Mouse (Mus musculus): ENCODE measurements around the gene Kcnk3. TPM values are rescaled to one million over a fixed set of nuclear protein-coding genes. Genes with fewer than 3 reads are reported as not detected.

The Kcnk3 gene
- polyA plus RNA-seq, 1 experiment from 2014 or later: 35.7 TPM

DNA sequence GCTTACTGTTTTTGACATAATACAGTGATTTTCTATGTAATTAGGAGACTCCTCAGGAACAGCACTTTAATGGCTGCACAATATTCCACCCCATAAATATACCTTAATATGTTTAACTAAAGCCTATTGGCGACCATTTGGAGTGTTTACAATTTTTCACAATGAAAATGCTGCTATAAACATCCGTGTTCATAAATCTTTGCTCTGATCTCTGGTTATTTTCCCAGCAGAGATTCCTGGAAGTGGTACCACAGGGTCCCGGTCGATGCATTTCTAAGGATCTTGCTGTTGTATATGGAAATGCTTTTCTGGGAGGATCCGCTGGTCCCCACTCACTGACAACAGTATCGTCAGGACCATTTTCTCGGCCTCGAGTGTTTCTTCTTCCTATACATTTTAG lies 25.3 kb downstream of the Kcnk3 start:
- DNase-seq (ENCODE audit: low spot score): no peak
- Histone ChIP-seq H3K9ac (replicated peaks; ENCODE audit: low read depth) (no peak overlapping the region), H3K36me3 (ENCODE audit: insufficient read depth, low read length) (no peaks in the 10 kb centered on the region), H3K4me2 (replicated peaks; ENCODE audit: low read depth, low read length) (no peak overlapping the region), H3K27ac (ENCODE audit: low read length) (no peak overlapping the region), H3K4me1 (ENCODE audit: insufficient read depth, low read depth, low read length) (peaks cover 30% of the 10 kb centered on the region), H3K9me3 (ENCODE audit: low read length) (no peaks in the 10 kb centered on the region), H3K4me3 (ENCODE audit: low read depth, low read length) (no peak overlapping the region), H3K27me3 (replicated peaks; ENCODE audit: insufficient read depth, low read length) (no peaks in the 10 kb centered on the region)
- TF ChIP-seq CTCF (IDR thresholded peaks at IDR 0.05): no peak
- no peak for TF ChIP-seq EP300 (IDR thresholded peaks at IDR 0.05)
- no peak for ATAC-seq
- 50% methylated on average over 8 of the region's 8 CpGs for WGBS

DNA sequence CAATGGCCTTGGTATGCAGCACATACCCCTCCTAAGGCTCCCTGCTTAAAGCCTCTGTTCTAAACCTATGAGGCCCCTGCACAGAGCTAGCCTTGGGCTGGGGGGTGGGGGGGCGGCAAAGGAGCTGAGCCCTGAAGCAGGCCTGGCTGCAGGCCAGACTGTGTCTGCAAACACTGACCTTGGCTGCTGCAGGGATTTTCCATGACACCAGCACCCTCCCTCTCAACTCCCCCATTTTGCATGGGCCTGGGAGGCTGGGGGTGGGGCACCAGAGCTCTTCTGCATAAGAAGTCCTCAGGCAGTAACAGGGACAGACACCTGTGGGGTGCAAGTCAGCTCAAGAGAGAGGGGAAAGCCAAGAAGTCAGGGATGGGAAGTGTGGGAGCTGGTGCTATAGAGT lies 26.3 kb downstream of the Kcnk3 start:
- ATAC-seq: peak; percentile 72
- peaks cover 30% of the 10 kb centered on the region for H3K4me1 ChIP-seq (ENCODE audit: insufficient read depth, low read depth, low read length)
- H3K4me2 ChIP-seq (replicated peaks; ENCODE audit: low read depth, low read length): no peak overlapping the region
- WGBS: 0% methylated on average over 1 of the region's 1 CpGs
- no peaks in the 10 kb centered on the region for H3K27me3 ChIP-seq (replicated peaks; ENCODE audit: insufficient read depth, low read length)
- H3K9me3 ChIP-seq (ENCODE audit: low read length): no peaks in the 10 kb centered on the region
- DNase-seq (ENCODE audit: low spot score): peak; percentile 80
- H3K27ac ChIP-seq (ENCODE audit: low read length): no peak overlapping the region
- H3K36me3 ChIP-seq (ENCODE audit: insufficient read depth, low read length): no peaks in the 10 kb centered on the region
- TF ChIP-seq EP300 (IDR thresholded peaks at IDR 0.05) (no peak; the same call in 1 of the 2 replicates), CTCF (IDR thresholded peaks at IDR 0.05) (no peak)
- no peak overlapping the region for H3K4me3 ChIP-seq (ENCODE audit: low read depth, low read length)
- no peak overlapping the region for H3K9ac ChIP-seq (replicated peaks; ENCODE audit: low read depth)

GRCm38 (mm10) chr5:30615416-30615815 lies 27.4 kb downstream of the Kcnk3 start:
- Histone ChIP-seq H3K27me3 (replicated peaks; ENCODE audit: insufficient read depth, low read length) (no peaks in the 10 kb centered on the region), H3K4me1 (ENCODE audit: insufficient read depth, low read depth, low read length) (peaks cover 30% of the 10 kb centered on the region), H3K4me2 (replicated peaks; ENCODE audit: low read depth, low read length) (no peak overlapping the region), H3K27ac (ENCODE audit: low read length) (no peak overlapping the region), H3K36me3 (ENCODE audit: insufficient read depth, low read length) (no peaks in the 10 kb centered on the region), H3K4me3 (ENCODE audit: low read depth, low read length) (no peak overlapping the region), H3K9ac (replicated peaks; ENCODE audit: low read depth) (no peak overlapping the region), H3K9me3 (ENCODE audit: low read length) (no peaks in the 10 kb centered on the region)
- DNase-seq (ENCODE audit: low spot score) (peak; percentile 47), ATAC-seq (0 out of 2 replicates have a peak, but pooled peaks have one; percentile 11)
- WGBS: 18% methylated on average over 6 of the region's 6 CpGs
- TF ChIP-seq EP300 (IDR thresholded peaks at IDR 0.05) (no peak), CTCF (IDR thresholded peaks at IDR 0.05) (no peak)

GRCm38 (mm10) chr5:30615819-30616218 lies 27.8 kb downstream of the Kcnk3 start:
- Histone ChIP-seq H3K4me3 (ENCODE audit: low read depth, low read length) (no peak overlapping the region), H3K27ac (ENCODE audit: low read length) (no peak overlapping the region), H3K9me3 (ENCODE audit: low read length) (no peaks in the 10 kb centered on the region), H3K27me3 (replicated peaks; ENCODE audit: insufficient read depth, low read length) (no peaks in the 10 kb centered on the region), H3K4me2 (replicated peaks; ENCODE audit: low read depth, low read length) (no peak overlapping the region), H3K36me3 (ENCODE audit: insufficient read depth, low read length) (no peaks in the 10 kb centered on the region), H3K9ac (replicated peaks; ENCODE audit: low read depth) (no peak overlapping the region), H3K4me1 (ENCODE audit: insufficient read depth, low read depth, low read length) (peaks cover 30% of the 10 kb centered on the region)
- ATAC-seq (no peak), DNase-seq (ENCODE audit: low spot score) (no peak)
- no peak for TF ChIP-seq EP300 (IDR thresholded peaks at IDR 0.05)
- WGBS: 45% methylated on average over 4 of the region's 4 CpGs

DNA sequence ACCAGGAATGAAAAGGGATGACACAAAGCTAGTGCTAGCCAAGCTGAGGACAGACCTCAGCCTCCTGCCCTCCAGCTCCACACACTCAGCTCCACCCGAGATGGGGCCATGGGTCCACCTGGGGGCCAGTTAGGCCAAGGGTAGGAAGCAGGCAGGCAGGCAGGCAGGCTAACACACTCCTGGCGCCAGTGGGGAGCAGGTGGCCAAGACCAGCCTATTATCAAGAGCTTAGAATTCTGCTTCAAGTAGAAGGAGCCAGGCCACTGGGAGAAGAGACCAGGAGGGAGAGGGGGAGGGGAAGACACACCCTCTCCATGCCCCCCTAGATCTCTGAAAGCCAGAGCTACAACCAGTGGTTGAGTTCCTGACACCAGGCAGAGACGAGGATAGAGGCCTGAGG lies 28.7 kb downstream of the Kcnk3 start:
- H3K9ac ChIP-seq (replicated peaks; ENCODE audit: low read depth): no peak overlapping the region
- no peak for ATAC-seq
- no peaks in the 10 kb centered on the region for H3K36me3 ChIP-seq (ENCODE audit: insufficient read depth, low read length)
- TF ChIP-seq EP300 (IDR thresholded peaks at IDR 0.05): no peak
- TF ChIP-seq CTCF (IDR thresholded peaks at IDR 0.05): no peak
- no peak overlapping the region for H3K4me3 ChIP-seq (ENCODE audit: low read depth, low read length)
- no peak overlapping the region for H3K27ac ChIP-seq (ENCODE audit: low read length)
- peaks cover 30% of the 10 kb centered on the region for H3K4me1 ChIP-seq (ENCODE audit: insufficient read depth, low read depth, low read length)
- no peak for DNase-seq (ENCODE audit: low spot score)
- WGBS: 52% methylated on average over 3 of the region's 3 CpGs
- no peaks in the 10 kb centered on the region for H3K9me3 ChIP-seq (ENCODE audit: low read length)
- no peak overlapping the region for H3K4me2 ChIP-seq (replicated peaks; ENCODE audit: low read depth, low read length)
- peaks cover 2% of the 10 kb centered on the region; the same call in 1 of the 2 replicates for H3K27me3 ChIP-seq (replicated peaks; ENCODE audit: insufficient read depth, low read length)

GRCm38 (mm10) chr5:30617357-30617756 lies 29.4 kb downstream of the Kcnk3 start:
- WGBS: 16% methylated on average over 3 of the region's 3 CpGs
- no peak for ATAC-seq

DNA sequence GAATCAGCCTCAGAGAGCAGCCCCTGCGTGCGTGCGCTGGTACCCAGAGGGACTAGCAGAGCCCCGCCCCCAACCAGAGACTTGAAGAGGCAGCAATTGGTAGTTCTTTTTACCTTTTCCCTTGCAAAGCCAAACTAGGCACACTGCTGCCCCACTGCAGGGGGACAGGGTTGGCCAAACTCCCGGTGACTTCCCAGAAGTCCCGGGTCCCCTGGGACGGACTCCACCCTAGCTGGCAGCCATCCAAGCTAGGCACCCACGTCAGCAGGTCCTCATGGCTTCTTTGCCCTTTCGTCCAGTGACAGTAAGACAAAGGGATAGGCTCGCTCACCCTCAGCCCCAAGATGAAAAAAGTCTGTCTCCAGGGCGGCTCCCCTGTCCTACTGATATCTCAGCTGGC lies 29.9 kb downstream of the Kcnk3 start:
- DNase-seq (ENCODE audit: low spot score): peak; percentile 39
- Histone ChIP-seq H3K4me1 (ENCODE audit: insufficient read depth, low read depth, low read length) (peaks cover 36% of the 10 kb centered on the region), H3K4me3 (ENCODE audit: low read depth, low read length) (no peak overlapping the region), H3K27ac (ENCODE audit: low read length) (no peak overlapping the region), H3K4me2 (replicated peaks; ENCODE audit: low read depth, low read length) (0 out of 2 replicates have a peak overlapping the region, but pooled peaks have one; percentile 11), H3K36me3 (ENCODE audit: insufficient read depth, low read length) (no peaks in the 10 kb centered on the region), H3K9ac (replicated peaks; ENCODE audit: low read depth) (no peak overlapping the region), H3K27me3 (replicated peaks; ENCODE audit: insufficient read depth, low read length) (peaks cover 12% of the 10 kb centered on the region; the same call in 1 of the 2 replicates), H3K9me3 (ENCODE audit: low read length) (no peaks in the 10 kb centered on the region)
- WGBS: 14% methylated on average over 11 of the region's 11 CpGs
- peak; percentile 20 for ATAC-seq
- TF ChIP-seq CTCF (IDR thresholded peaks at IDR 0.05): no peak
- no peak; the same call in 1 of the 2 replicates for TF ChIP-seq EP300 (IDR thresholded peaks at IDR 0.05)

More at GRCm38 (mm10) chr5:30617357-30617756, 29.4 kb downstream of the Kcnk3 start:
- H3K9me3 ChIP-seq (ENCODE audit: low read length): no peaks in the 10 kb centered on the region
- 0 out of 2 replicates have a peak overlapping the region, but pooled peaks have one; percentile 11 for H3K4me2 ChIP-seq (replicated peaks; ENCODE audit: low read depth, low read length)
- peaks cover 32% of the 10 kb centered on the region for H3K4me1 ChIP-seq (ENCODE audit: insufficient read depth, low read depth, low read length)
- no peaks in the 10 kb centered on the region for H3K36me3 ChIP-seq (ENCODE audit: insufficient read depth, low read length)
- no peak overlapping the region for H3K9ac ChIP-seq (replicated peaks; ENCODE audit: low read depth)
- DNase-seq (ENCODE audit: low spot score): no peak
- H3K4me3 ChIP-seq (ENCODE audit: low read depth, low read length): no peak overlapping the region
- H3K27ac ChIP-seq (ENCODE audit: low read length): no peak overlapping the region
- TF ChIP-seq EP300 (IDR thresholded peaks at IDR 0.05): no peak
- no peak for TF ChIP-seq CTCF (IDR thresholded peaks at IDR 0.05)
- H3K27me3 ChIP-seq (replicated peaks; ENCODE audit: insufficient read depth, low read length): peaks cover 9% of the 10 kb centered on the region; the same call in 1 of the 2 replicates

All from lung, postnatal 0 days (tissue).